Mouse (Mus musculus) adrenal gland, postnatal 25 days (tissue): ENCODE results near the gene Pcsk2. TPM values are rescaled to one million over a fixed set of nuclear protein-coding genes. Genes with fewer than 3 reads are reported as not detected.

Source experiments
- DNase-seq: peaks from one replicate; pipeline ENCODE4 v3.0.0; 2021; ENCODE audit warnings: mixed read lengths
- total RNA-seq: library from RNA; stranded (reverse); gene quantifications from 2 replicates; pipeline ENCODE4 v1.2.3, GENCODE M21; 2021

Pcsk2 gene
- total RNA-seq, 1 experiment from 2014 or later = 5.6 TPM

- no peak for DNase-seq
These were observed 293.5 kb downstream of the Pcsk2 start for GRCm38 (mm10) chr2:143839458-143839857.

DNA sequence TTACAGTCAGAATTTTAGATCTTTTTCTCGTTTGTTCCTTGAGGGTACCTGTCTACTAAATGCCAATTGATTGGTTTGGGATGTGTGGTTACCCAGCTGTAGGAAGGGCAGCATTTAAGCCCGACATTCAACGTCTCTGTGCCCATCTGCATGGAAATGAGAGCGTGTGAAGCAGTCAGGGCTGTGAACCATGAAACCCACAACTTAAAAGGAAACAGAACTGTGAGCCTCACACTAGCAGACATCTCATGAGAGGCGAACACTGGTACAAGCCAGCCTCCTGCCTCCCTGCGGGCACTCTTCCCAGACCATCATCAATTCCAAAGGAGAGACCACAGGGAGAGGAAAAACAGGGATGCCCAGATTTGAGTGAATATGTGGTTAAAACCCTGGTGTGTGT lies 294.9 kb downstream of the Pcsk2 start:
- no peak for DNase-seq

- DNase-seq = no peak
These were observed 295.6 kb downstream of the Pcsk2 start for GRCm38 (mm10) chr2:143841536-143841935.

DNA sequence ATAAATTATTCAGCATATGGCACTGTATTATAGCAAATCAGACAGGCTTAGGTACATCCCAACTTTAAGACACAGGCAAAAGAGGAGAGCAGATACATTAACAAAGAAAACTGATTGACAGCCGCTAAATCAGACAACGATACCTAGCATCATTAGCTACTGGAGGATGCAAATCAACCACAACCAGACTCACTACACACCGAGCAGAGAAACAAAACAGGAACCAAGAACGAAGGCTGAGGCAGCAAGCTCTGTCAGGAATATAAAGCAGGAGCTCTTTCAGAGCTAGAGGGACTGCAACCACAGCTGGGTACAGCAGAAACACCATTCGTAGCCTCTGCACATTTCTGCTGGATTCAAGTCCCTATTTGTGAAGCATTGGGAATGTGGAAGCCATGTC lies 298.8 kb downstream of the Pcsk2 start:
- DNase-seq = no peak

GRCm38 (mm10) chr2:143846799-143847198 lies 300.8 kb downstream of the Pcsk2 start:
- peak; percentile 43 for DNase-seq

GRCm38 (mm10) chr2:143847291-143847690 lies 301.3 kb downstream of the Pcsk2 start:
- no peak for DNase-seq

DNA sequence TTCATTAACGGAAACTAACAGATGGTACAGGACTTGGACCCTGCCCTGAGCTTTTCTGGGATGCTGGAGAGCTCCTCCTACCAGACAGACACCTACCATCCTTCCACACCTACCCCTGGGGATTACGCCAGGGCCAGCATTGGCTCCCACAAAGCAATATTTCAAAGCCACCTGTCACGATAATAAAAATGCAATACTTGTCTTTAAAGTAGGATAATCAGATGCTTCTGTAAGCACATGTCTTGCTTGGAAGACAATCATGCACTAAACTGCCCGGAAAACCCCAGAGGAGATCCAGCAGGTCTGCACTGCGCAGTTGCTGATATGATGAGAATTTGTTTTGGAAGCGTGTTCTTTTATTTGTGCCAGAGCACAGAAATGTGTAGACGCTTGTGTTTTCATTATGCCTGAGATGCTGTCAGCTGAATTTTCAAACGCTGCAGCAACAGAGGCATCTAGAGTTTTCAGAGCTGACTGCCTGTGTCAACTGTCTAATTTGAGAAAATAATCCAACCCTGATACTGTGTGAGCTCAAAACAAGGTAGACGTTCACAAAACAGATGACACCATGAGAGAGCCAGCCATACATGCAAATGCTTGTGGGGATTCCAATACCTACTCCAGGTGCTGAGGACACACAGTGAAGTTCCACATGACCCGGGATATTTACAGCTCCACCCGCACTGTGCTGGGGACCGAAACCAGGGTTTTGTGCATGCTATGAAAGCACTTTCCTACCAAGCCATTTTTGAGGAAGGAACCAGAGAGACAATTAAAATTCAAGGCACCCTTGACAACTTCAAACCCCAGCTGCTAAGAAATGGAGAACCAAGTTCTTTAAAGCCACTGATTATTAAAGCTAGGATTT lies 305.6 kb downstream of the Pcsk2 start:
- no peak for DNase-seq

GRCm38 (mm10) chr2:143852295-143853275 lies 306.6 kb downstream of the Pcsk2 start:
- no peak for DNase-seq

DNA sequence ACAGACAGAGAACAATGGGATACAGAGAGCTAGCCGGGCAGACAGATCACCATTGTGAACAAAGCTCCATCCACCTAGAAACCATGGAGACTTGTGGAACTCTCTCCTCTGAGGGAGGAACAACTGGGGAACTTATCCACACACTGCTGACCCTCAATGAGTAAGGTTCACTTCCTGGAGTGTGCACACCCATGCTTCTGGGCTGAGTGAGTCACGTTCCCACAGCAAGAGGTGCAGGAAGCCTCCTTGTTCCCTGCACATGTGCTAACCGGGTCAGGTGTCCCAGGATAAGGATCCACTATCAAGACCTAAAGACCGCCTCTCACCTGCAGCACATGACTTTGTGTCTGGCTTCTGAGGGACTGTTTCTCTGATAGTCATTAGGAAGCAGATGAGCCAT lies 307.5 kb downstream of the Pcsk2 start:
- DNase-seq = no peak

DNA sequence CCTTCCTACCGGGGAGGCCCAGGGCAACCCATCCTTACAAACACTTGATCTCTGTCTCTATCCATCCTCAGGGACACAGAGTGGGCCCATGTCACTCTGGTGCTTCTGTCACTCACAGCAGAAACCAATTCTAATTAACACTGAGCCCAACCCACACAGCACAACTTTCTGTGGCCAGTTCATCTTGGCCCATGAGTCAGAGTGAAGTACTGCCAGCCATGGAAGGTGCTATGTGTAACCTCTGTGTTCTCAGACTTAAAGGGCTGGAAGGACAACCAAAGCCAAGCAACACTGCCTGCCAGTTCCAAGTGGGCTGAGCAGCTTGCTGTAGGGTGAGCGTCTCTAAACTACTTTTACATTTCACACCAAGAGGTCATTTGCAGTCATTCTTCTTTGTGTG lies 313.2 kb downstream of the Pcsk2 start:
- DNase-seq = no peak

DNA sequence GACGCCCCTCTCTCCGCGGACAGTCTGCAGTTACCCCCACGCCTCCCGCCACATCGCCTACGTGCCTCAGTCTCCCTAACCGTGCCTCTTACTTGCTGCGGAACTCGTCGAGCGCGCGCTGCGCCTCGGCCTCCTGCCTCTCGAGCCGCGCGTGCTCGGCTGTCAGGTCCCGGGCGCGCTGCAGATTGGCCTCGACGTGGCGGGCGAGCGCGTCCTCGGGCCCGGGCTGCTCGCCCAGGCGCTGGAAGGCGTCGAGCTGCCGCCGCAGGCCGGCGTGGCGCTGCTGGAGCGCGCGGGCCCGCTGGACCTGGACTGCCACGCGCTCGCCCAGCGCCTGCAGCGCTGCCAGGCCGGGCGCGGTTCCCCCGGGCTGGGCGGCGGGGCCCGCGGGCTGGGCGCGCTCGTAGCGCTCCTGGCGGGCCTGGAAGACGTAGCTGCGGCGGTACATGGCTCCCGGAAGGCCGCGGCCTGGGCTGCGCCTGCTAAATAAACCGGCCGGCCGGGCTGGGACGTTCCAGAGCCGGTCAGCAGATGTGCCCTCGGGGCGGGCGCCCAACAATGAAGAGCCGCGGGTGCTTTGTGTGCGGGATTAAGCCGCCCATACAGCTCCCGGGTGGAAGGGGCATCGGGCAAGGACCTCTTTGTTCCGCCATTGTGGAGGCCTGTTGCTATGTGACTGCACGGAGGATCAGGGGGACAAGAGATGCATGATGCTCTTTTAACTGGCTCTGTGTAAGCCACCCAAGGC lies 316.7 kb downstream of the Pcsk2 start, which contains the start of gene Bfsp1:
Gene Bfsp1 (minus strand): TSS at position 690 of the 748 bp plus-strand sequence.
- peak; percentile 62 for DNase-seq

GRCm38 (mm10) chr2:143864600-143864999 lies 318.6 kb downstream of the Pcsk2 start:
- DNase-seq = no peak
